Mouse (Mus musculus) heart, embryonic 16.5 days (tissue): Measurements from ENCODE around the gene Tmppe. TPM values are rescaled to one million over a fixed set of nuclear protein-coding genes. Genes with fewer than 3 reads are reported as not detected.
"Not testable (repeated sequence)": the region's sequence is repeated elsewhere in the genome, so short reads cannot be mapped to it uniquely, and the experiment has no call there.

Source experiments
- ATAC-seq: fragments of 200-750 bp; cut with Nextera tagmentation; replicated peaks from 2 replicates; pipeline ENCODE4 v1.8.0; 2017; ENCODE audit warnings: moderate number of reproducible peaks; ENCODE audit not compliant: insufficient read depth, low FRiP score; ENCODE audit errors: extremely low read depth
- H3K27ac ChIP-seq: fragments of 300-500 bp; sonication (generic); 2 replicates; pipeline ENCODE4 v1.5.1; 2014; ENCODE audit warnings: mild to moderate bottlenecking, low read length, control low read depth, moderate library complexity
- H3K27me3 ChIP-seq: fragments of 300-500 bp; sonication (generic); 2 replicates; pipeline ENCODE4 v1.6.1; 2014; ENCODE audit warnings: low read length, mixed read lengths; ENCODE audit not compliant: control insufficient read depth, insufficient read depth
- H3K36me3 ChIP-seq: fragments of 300-500 bp; sonication (generic); 2 replicates; pipeline ENCODE4 v1.6.1; 2014; ENCODE audit not compliant: control insufficient read depth, insufficient read depth
- H3K4me1 ChIP-seq: fragments of 300-500 bp; sonication (generic); 2 replicates; pipeline ENCODE4 v1.6.1; 2014; ENCODE audit warnings: low read length, mixed read lengths; ENCODE audit not compliant: control insufficient read depth, insufficient read depth
- H3K4me2 ChIP-seq: fragments of 300-500 bp; sonication (generic); 2 replicates; pipeline ENCODE4 v1.6.1; 2014; ENCODE audit warnings: low read depth, mild to moderate bottlenecking, control low read depth, low read length
- H3K4me3 ChIP-seq: fragments of 300-500 bp; sonication (generic); 2 replicates; pipeline ENCODE4 v1.5.1; 2014; ENCODE audit warnings: mild to moderate bottlenecking, control low read depth, low read length
- H3K9ac ChIP-seq: fragments of 300-500 bp; sonication (generic); 2 replicates; pipeline ENCODE4 v1.6.1; 2014; ENCODE audit warnings: low read length, control low read depth
- H3K9me3 ChIP-seq: fragments of 300-500 bp; sonication (generic); replicated peaks from 2 replicates; pipeline ENCODE4 v1.6.1; 2016; ENCODE audit warnings: low read length; ENCODE audit not compliant: control insufficient read depth
- WGBS: fragments of 180-500 bp; shearing (Covaris S2); extraction: QIAGEN DNeasy Blood & Tissue Kit; methylation state at CpG from one replicate; pipeline ENCODE4 v1.1.7; 2014; 5-methylcytosine and 5-hydroxymethylcytosine counted together
- polyA plus RNA-seq: library from polyadenylated mRNA; unstranded; fragments of >200 nt; fragmentation: Nextera tagmentation; extraction: Ambion mirVana; gene quantifications from 2 replicates; pipeline ENCODE4 v1.2.1, GENCODE M21; 2015

Tmppe gene
- polyA plus RNA-seq: 8.2 and 10.0 TPM in 2 replicates

DNA sequence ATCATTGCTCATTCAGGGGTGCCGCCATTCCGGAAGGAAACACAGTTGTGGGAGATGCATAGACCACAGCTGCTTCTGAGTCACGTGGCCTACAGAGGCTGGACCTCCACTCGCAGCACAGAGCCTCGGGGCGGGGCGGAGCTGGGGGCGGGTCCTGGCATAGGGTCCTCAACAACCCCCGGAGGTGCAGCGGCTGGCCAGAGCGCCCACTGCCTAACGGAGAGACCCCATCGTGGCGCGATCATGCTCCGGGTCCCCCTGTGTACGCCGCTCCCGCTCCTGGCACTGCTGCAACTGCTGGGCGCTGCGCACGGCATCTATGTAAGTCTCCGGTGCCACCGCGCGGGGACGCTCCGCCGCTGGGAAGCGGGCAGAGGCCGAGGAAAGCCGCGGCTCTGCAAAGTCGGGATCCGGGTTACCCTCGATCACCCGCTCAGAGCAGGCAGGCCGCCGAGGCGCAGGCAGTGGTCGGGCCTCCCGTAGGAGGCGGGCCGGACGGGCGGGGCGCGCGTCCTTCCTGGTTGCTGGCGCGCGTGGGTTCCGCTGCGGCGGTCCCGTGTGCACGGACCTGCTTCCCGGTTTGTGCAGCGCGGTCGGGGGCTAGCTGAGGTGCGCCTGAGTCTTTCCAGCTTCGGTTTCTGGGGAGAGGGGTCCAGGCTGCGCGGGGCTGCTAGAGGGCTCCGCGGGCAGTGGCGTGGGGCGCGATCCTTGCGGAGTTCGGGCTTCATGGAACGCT lies at the start of gene Tmppe, which contains the start of gene Glb1:
Gene Tmppe (plus strand): TSS at position 157 of the 736 bp plus-strand sequence.
Gene Glb1 (plus strand): TSS at position 128 of the 736 bp plus-strand sequence.
- H3K4me2 ChIP-seq: peak within 1 kb of the TSS; percentile 86
- peaks cover 10% of the 10 kb centered on the region for H3K4me1 ChIP-seq
- peak; percentile 99 for ATAC-seq
- H3K9me3 ChIP-seq: no peaks in the 10 kb centered on the region
- peak within 1 kb of the TSS; percentile 95 for H3K27ac ChIP-seq
- under 1% methylated on average over 72 of the region's 73 CpGs for WGBS
- peak within 1 kb of the TSS; percentile 98 for H3K4me3 ChIP-seq
- no peaks in the 10 kb centered on the region for H3K27me3 ChIP-seq
- H3K36me3 ChIP-seq: peaks cover 16% of the 10 kb centered on the region
- H3K9ac ChIP-seq: peak within 1 kb of the TSS; percentile 97

DNA sequence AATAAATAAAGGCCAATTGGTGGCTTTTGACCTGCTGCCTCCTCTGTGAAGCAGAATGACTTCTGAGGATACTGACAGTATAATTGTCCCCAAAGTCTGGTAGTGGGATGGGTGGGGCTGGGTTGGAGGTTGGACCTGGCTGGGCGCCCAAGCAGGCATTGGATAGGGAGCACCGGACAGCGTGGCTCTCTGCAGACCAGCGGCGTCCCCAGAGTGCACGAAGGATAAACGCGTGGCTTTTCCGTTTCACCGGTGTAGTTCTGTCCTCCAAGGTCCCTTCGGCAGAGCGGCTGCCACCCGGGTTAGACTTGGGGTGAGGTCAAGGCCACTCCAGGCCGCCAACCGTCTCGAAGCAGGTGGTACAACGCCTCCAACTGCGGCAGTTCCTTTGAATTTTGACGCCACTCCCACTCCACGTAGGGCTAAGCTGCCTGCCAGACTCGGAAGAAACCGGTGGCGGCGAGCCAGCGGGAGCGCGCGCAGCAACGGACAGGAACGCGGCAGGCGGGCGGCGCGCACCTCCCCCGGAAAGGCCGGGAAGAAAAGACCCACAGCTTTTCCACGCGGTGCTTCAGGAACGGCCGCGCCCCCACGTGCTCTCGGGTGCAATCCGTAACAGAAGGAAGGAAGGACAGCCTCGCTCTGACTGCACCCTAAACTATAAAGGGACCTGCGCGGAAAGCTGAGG lies 33.0 kb upstream of the Tmppe start:
- no peaks in the 10 kb centered on the region for H3K9me3 ChIP-seq
- H3K27ac ChIP-seq: peak overlapping the region; percentile 34
- peak overlapping the region; percentile 60 for H3K4me3 ChIP-seq
- no peaks in the 10 kb centered on the region for H3K27me3 ChIP-seq
- ATAC-seq: peak; percentile 88
- WGBS: under 1% methylated on average over 48 of the region's 48 CpGs
- H3K4me1 ChIP-seq: peaks cover 7% of the 10 kb centered on the region; the same call in 1 of the 2 replicates
- H3K4me2 ChIP-seq: peak overlapping the region; percentile 85
- H3K9ac ChIP-seq: peak overlapping the region; percentile 78
- no peaks in the 10 kb centered on the region for H3K36me3 ChIP-seq

DNA sequence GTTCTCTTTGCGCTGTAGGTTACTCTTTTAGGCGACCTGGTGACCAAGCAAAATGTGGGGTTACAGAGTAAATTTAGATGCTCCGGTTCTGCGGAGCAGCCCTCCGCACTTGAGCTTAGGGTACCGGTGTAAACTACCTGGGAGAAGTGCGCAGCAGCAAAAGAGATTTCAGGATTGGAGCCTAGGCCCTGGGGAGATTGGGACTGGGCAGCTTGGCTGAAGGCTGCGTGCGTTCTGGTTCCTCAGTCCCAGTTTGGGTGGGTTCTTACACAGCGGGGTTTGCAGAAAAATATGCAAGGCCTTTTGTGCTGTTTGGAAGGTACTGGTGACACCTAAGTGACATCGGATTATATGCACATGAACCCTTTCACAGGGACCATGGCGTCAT lies 32.4 kb upstream of the Tmppe start:
- no peak for ATAC-seq
- Histone ChIP-seq H3K4me1 (peaks cover 7% of the 10 kb centered on the region; the same call in 1 of the 2 replicates), H3K4me3 (peak overlapping the region; percentile 60), H3K27me3 (no peaks in the 10 kb centered on the region), H3K36me3 (no peaks in the 10 kb centered on the region), H3K9me3 (no peaks in the 10 kb centered on the region), H3K4me2 (peak overlapping the region; percentile 85), H3K27ac (peak overlapping the region; percentile 34), H3K9ac (peak overlapping the region; percentile 78)
- WGBS: 12% methylated on average over 12 of the region's 12 CpGs

DNA sequence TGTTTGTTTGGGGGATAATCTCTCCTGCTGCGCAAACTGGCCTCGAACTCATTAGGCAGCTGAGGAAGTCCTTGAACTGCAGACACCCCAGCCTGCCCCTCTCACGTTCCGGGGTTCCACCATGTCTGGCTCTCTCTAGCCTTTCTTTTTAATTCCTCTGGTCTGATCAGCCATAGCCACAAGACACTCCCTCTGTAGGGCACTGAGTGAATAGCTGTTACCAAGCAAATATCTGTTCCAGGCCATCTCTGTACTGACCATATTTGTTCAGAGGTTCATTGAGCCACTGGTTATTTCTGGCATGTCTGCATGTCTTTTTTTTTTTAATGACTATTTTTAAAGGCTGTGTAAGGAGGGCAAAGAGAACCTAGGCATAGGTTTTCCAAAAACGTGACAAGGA lies 31.5 kb upstream of the Tmppe start:
- H3K9me3 ChIP-seq, H3K36me3 ChIP-seq, H3K27me3 ChIP-seq, H3K4me1 ChIP-seq, H3K27ac ChIP-seq, H3K9ac ChIP-seq, H3K4me3 ChIP-seq: not testable (repeated sequence)
- H3K4me2 ChIP-seq: peak overlapping the region; percentile 85; the same call in 1 of the 2 replicates
- WGBS: 49% methylated on average over 5 of the region's 5 CpGs
- ATAC-seq: 0 out of 2 replicates have a peak, but pooled peaks have one; percentile 35

DNA sequence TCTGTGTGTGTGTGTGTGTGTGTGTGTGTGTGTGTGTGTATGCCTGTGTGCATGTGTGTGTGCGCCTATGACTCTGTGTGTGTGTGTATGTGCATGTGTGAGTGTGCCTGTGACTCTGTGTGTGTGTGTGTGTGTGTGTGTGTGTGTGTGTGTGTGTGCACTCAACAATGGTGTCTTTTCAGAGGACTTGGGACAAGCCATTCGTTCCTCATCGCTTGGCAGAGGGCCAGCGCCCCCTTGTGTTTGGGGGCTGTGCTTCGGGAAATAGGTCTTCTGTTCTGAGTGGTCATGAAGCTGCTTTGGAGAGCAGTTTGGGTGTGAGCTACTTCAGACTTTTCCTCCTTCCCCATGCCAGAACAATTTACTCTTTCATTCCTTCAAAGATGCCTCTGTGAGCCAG lies 29.2 kb upstream of the Tmppe start:
- not testable (repeated sequence) for H3K36me3 ChIP-seq, H3K9me3 ChIP-seq

DNA sequence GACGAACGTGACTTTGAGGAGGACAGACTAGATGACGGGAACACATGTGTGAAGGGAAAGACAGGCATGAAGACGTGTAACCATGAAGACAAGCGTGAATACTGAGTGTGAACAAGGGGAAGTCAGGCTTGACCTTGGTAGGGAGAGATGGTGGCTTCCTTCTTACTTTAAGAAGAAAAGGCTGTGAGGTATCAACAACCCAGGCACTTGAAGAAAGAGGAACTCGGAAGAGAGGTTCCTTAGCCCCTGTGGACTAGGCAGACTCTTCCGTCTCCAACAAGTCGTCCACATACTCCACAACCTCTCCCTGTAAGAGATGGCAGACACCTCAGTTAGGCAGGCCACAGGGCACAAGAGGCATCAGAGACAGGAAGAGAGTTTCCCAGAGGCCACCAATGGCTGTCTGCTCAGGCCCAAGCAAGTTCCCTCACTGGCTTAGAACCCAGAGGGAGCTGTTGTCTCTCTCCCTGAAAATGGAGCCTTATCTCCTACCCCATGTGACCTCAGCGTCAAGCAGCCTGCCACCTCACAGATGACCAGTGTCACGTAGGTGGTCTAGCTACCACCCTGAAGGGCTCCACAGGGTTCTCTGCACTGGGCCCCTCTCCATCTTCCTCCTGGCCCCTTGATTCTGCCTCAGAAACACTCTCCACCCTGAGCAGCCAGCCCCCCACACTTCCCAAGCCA lies 25.5 kb upstream of the Tmppe start:
- H3K9me3 ChIP-seq: no peaks in the 10 kb centered on the region
- H3K36me3 ChIP-seq: peaks cover 6% of the 10 kb centered on the region; the same call in 1 of the 2 replicates
- H3K4me2 ChIP-seq: no peak overlapping the region
- no peak overlapping the region for H3K4me3 ChIP-seq
- ATAC-seq: no peak
- no peaks in the 10 kb centered on the region for H3K27me3 ChIP-seq
- peaks cover 9% of the 10 kb centered on the region for H3K4me1 ChIP-seq
- no peak overlapping the region for H3K27ac ChIP-seq
- 75% methylated on average over 10 of the region's 10 CpGs for WGBS
- no peak overlapping the region for H3K9ac ChIP-seq

More for the DNA sequence above, 29.2 kb upstream of the Tmppe start:
- not testable (repeated sequence) for H3K9ac ChIP-seq, H3K27ac ChIP-seq, H3K4me3 ChIP-seq, H3K4me2 ChIP-seq, ATAC-seq, H3K4me1 ChIP-seq, H3K27me3 ChIP-seq
- WGBS: 33% methylated on average over 5 of the region's 5 CpGs

DNA sequence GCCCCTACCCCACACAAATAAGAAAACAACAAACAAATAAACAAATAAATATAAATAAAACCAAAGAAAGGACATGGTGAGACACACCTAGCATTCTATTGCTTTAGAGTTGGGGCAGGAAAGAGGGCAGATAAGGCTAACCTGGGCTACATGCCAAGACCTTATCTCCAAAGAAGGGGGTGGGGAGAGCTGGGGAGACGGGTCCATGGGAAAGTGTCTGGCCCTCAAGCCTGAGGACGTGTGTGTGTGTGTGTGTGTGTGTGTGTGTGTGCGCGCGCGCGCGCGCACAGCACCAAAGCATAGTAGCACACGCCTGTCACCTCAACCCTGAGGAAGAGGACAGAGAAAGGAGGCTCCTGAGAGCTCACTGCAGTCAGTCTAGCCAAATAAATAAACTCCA lies 23.7 kb upstream of the Tmppe start:
- peak; percentile 70 for ATAC-seq
- Histone ChIP-seq H3K27me3 (no peaks in the 10 kb centered on the region), H3K4me2 (no peak overlapping the region), H3K36me3 (peaks cover 6% of the 10 kb centered on the region; the same call in 1 of the 2 replicates), H3K9ac (no peak overlapping the region), H3K4me3 (no peak overlapping the region), H3K9me3 (no peaks in the 10 kb centered on the region), H3K27ac (no peak overlapping the region; the same call in 1 of the 2 replicates), H3K4me1 (peaks cover 9% of the 10 kb centered on the region)
- 64% methylated on average over 10 of the region's 10 CpGs for WGBS

DNA sequence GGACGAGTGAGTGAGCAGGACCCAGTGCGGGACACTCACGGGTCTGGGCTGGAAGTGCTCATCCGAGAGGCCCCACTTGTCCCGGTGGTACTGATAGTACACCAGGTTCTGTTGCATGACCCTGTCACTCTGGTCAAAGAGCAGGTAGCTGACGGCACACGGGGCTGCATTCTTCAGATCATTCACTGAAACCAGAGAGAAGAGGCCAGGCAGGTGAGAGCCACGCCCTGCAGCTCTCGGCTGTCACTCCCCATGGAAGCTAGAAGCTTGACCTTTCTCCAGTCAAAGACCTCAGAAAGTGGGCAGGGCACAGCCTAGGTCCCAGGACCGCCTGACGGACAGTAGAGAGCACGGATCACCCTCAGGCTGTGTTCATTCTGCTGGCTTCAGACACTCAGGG lies 21.0 kb upstream of the Tmppe start:
- Histone ChIP-seq H3K4me1 (peaks cover 9% of the 10 kb centered on the region), H3K4me3 (no peak overlapping the region), H3K36me3 (peaks cover 27% of the 10 kb centered on the region), H3K4me2 (no peak overlapping the region), H3K9me3 (no peaks in the 10 kb centered on the region), H3K27ac (no peak overlapping the region), H3K9ac (no peak overlapping the region), H3K27me3 (no peaks in the 10 kb centered on the region)
- no peak for ATAC-seq
- 86% methylated on average over 12 of the region's 12 CpGs for WGBS
